Mouse (Mus musculus) fibroblast of lung, adult 2 months (primary cell): Measurements from ENCODE around the gene Nlrp9b.
"Not testable (repeated sequence)": the region's sequence is repeated elsewhere in the genome, so short reads cannot be mapped to it uniquely, and the experiment has no call there.

Experiments
- DNase-seq: peaks from one replicate; pipeline ENCODE4 v3.0.0-alpha.2; 2011; ENCODE audit warnings: low read depth

Nlrp9b gene

GRCm38 (mm10) chr7:20122479-20122878, 131.2 kb downstream of the Nlrp9b start, which contains the start of gene Gm16442:
Gene Gm16442, minus strand, starts transcription at chr7:20122579.
- not testable (repeated sequence) for DNase-seq
